Mouse (Mus musculus) stomach, embryonic 16.5 days (tissue): ENCODE measurements around the gene Adprhl2. TPM values are rescaled to one million over a fixed set of nuclear protein-coding genes. Genes with fewer than 3 reads are reported as not detected.

Experiments
- ATAC-seq: fragments of 200-750 bp; cut with Nextera tagmentation; 2 replicates; pipeline ENCODE4 v1.8.0; 2017; ENCODE audit warnings: moderate number of reproducible peaks, moderate TSS enrichment; ENCODE audit not compliant: insufficient read depth, low FRiP score
- H3K27ac ChIP-seq: fragments of 300-500 bp; sonication (generic); 2 replicates; pipeline ENCODE4 v1.5.1; 2014; ENCODE audit warnings: low read length
- H3K27me3 ChIP-seq: fragments of 300-500 bp; sonication (generic); 2 replicates; pipeline ENCODE4 v1.6.1; 2014; ENCODE audit warnings: low read length, control low read depth, mixed read lengths; ENCODE audit not compliant: control insufficient read depth, insufficient read depth
- H3K36me3 ChIP-seq: fragments of 300-500 bp; sonication (generic); 2 replicates; pipeline ENCODE4 v1.6.1; 2014; ENCODE audit warnings: low read length; ENCODE audit not compliant: control insufficient read depth, insufficient read depth
- H3K4me1 ChIP-seq: fragments of 300-500 bp; sonication (generic); 2 replicates; pipeline ENCODE4 v1.6.1; 2014; ENCODE audit warnings: low read length, control low read depth, mixed read lengths; ENCODE audit not compliant: control insufficient read depth, insufficient read depth
- H3K4me2 ChIP-seq: fragments of 300-500 bp; sonication (generic); 2 replicates; pipeline ENCODE4 v1.6.1; 2014; ENCODE audit warnings: low read depth, low read length, mixed read lengths
- H3K4me3 ChIP-seq: fragments of 300-500 bp; sonication (generic); replicated peaks from 2 replicates; pipeline ENCODE4 v1.5.1; 2014; ENCODE audit warnings: mild to moderate bottlenecking, low read length
- H3K9ac ChIP-seq: fragments of 300-500 bp; sonication (generic); 2 replicates; pipeline ENCODE4 v1.6.1; 2014; ENCODE audit warnings: low read length
- H3K9me3 ChIP-seq: fragments of 300-500 bp; sonication (generic); replicated peaks from 2 replicates; pipeline ENCODE4 v1.6.1; 2016; ENCODE audit warnings: low read length, control low read depth; ENCODE audit not compliant: control insufficient read depth
- WGBS: fragments of 180-500 bp; shearing (Covaris S2); extraction: QIAGEN DNeasy Blood & Tissue Kit; methylation state at CpG from one replicate; pipeline ENCODE4 v1.1.7; 2014; 5-methylcytosine and 5-hydroxymethylcytosine counted together
- polyA plus RNA-seq: library from polyadenylated mRNA; unstranded; fragments of >200 nt; fragmentation: Nextera tagmentation; extraction: Ambion mirVana; gene quantifications from 2 replicates; pipeline ENCODE4 v1.2.1, GENCODE M21; 2015

Gene Adprhl2
- polyA plus RNA-seq, 1 experiment from 2014 or later, result 55.6 TPM

DNA sequence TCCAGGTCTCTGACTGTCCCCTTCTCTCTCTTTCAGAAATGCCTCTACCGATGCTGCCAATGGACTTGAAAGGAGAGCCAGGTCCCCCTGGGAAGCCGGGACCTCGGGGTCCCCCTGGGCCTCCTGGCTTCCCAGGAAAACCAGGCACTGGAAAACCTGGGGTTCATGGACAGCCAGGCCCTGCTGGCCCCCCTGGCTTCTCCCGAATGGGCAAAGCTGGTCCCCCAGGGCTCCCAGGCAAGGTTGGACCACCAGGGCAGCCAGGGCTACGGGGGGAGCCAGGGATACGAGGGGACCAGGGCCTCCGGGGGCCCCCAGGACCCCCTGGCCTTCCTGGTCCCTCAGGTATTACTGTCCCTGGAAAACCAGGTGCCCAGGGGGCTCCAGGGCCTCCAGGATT, 11.2 kb downstream of the Adprhl2 start:
- no peaks in the 10 kb centered on the region for H3K36me3 ChIP-seq
- 75% methylated on average over 7 of the region's 7 CpGs for WGBS

GRCm38 (mm10) chr4:126309922-126310309, 11.6 kb downstream of the Adprhl2 start:
- Histone ChIP-seq H3K9ac (no peak overlapping the region), H3K4me3 (no peak overlapping the region), H3K27me3 (no peaks in the 10 kb centered on the region), H3K4me1 (peaks cover 5% of the 10 kb centered on the region), H3K36me3 (no peaks in the 10 kb centered on the region), H3K27ac (no peak overlapping the region), H3K9me3 (0 out of 2 replicates have a peak, but pooled peaks cover 5% of the 10 kb centered on the region), H3K4me2 (peak overlapping the region; percentile 32)
- WGBS, result 4% methylated on average over 7 of the region's 7 CpGs
- peak; percentile 54; the same call in 1 of the 2 replicates for ATAC-seq

More for the DNA sequence above, 11.2 kb downstream of the Adprhl2 start:
- 0 out of 2 replicates have a peak, but pooled peaks cover 5% of the 10 kb centered on the region for H3K9me3 ChIP-seq
- H3K4me2 ChIP-seq, result no peak overlapping the region
- no peak for ATAC-seq
- no peak overlapping the region for H3K27ac ChIP-seq
- H3K27me3 ChIP-seq, result no peaks in the 10 kb centered on the region
- no peak overlapping the region for H3K4me3 ChIP-seq
- no peak overlapping the region for H3K9ac ChIP-seq
- peaks cover 5% of the 10 kb centered on the region for H3K4me1 ChIP-seq

GRCm38 (mm10) chr4:126309211-126309921, 12.1 kb downstream of the Adprhl2 start:
- Histone ChIP-seq H3K9ac (no peak overlapping the region), H3K4me2 (peak overlapping the region; percentile 32), H3K9me3 (0 out of 2 replicates have a peak, but pooled peaks cover 5% of the 10 kb centered on the region), H3K27me3 (no peaks in the 10 kb centered on the region), H3K4me1 (peaks cover 5% of the 10 kb centered on the region), H3K4me3 (no peak overlapping the region), H3K36me3 (no peaks in the 10 kb centered on the region), H3K27ac (no peak overlapping the region)
- no peak; the same call in 1 of the 2 replicates for ATAC-seq
- 16% methylated on average over 20 of the region's 20 CpGs for WGBS

GRCm38 (mm10) chr4:126306827-126307226, 14.7 kb downstream of the Adprhl2 start:
- 17% methylated on average over 2 of the region's 2 CpGs for WGBS
- ATAC-seq, result no peak
- no peak overlapping the region for H3K4me3 ChIP-seq

GRCm38 (mm10) chr4:126306058-126306457, 15.4 kb downstream of the Adprhl2 start:
- H3K9ac ChIP-seq, result no peak overlapping the region
- H3K4me1 ChIP-seq, result peaks cover 9% of the 10 kb centered on the region
- no peak for ATAC-seq
- WGBS, result 86% methylated on average over 6 of the region's 6 CpGs
- H3K36me3 ChIP-seq, result no peaks in the 10 kb centered on the region
- no peak overlapping the region for H3K4me2 ChIP-seq
- H3K9me3 ChIP-seq, result 0 out of 2 replicates have a peak, but pooled peaks cover 5% of the 10 kb centered on the region
- no peak overlapping the region for H3K4me3 ChIP-seq
- peaks cover 9% of the 10 kb centered on the region for H3K27me3 ChIP-seq
- no peak overlapping the region for H3K27ac ChIP-seq

More at GRCm38 (mm10) chr4:126306827-126307226, 14.7 kb downstream of the Adprhl2 start:
- Histone ChIP-seq H3K4me1 (peaks cover 5% of the 10 kb centered on the region), H3K27ac (no peak overlapping the region), H3K9ac (no peak overlapping the region), H3K4me2 (no peak overlapping the region), H3K36me3 (no peaks in the 10 kb centered on the region), H3K27me3 (peaks cover 5% of the 10 kb centered on the region; the same call in 1 of the 2 replicates), H3K9me3 (0 out of 2 replicates have a peak, but pooled peaks cover 5% of the 10 kb centered on the region)

DNA sequence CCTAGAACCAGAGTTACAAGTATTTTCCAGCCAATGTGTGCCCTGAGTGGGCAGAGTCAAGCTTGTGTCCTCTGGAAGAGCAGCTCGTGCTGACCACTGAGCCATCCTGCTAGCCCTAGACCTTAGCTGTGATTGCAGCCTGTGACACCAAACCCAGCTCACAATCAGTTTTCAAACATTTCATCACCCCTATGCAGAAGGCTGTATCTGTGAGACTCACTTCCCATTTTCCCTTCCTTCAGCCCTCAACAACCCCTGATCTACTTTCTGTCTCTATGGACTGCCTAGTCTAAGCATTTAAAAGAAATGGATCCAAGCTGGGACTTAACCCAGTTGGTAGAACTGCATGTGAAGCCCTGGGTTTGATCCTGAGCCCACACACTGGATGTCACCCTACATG, 16.1 kb downstream of the Adprhl2 start:
- H3K27me3 ChIP-seq, result peaks cover 15% of the 10 kb centered on the region
- no peak overlapping the region for H3K9ac ChIP-seq
- 0 out of 2 replicates have a peak, but pooled peaks cover 5% of the 10 kb centered on the region for H3K9me3 ChIP-seq
- no peaks in the 10 kb centered on the region for H3K36me3 ChIP-seq
- 86% methylated on average over 1 of the region's 1 CpGs for WGBS
- no peak overlapping the region for H3K4me2 ChIP-seq
- peaks cover 16% of the 10 kb centered on the region for H3K4me1 ChIP-seq
- no peak overlapping the region for H3K4me3 ChIP-seq
- ATAC-seq, result no peak
- no peak overlapping the region for H3K27ac ChIP-seq

GRCm38 (mm10) chr4:126303877-126304276, 17.6 kb downstream of the Adprhl2 start:
- H3K27ac ChIP-seq, result no peak overlapping the region
- no peaks in the 10 kb centered on the region for H3K36me3 ChIP-seq
- 62% methylated on average over 4 of the region's 4 CpGs for WGBS
- 0 out of 2 replicates have a peak, but pooled peaks cover 5% of the 10 kb centered on the region for H3K9me3 ChIP-seq
- H3K4me3 ChIP-seq, result no peak overlapping the region
- H3K27me3 ChIP-seq, result peaks cover 21% of the 10 kb centered on the region
- ATAC-seq, result no peak
- no peak overlapping the region for H3K9ac ChIP-seq
- no peak overlapping the region for H3K4me2 ChIP-seq
- peaks cover 11% of the 10 kb centered on the region for H3K4me1 ChIP-seq

DNA sequence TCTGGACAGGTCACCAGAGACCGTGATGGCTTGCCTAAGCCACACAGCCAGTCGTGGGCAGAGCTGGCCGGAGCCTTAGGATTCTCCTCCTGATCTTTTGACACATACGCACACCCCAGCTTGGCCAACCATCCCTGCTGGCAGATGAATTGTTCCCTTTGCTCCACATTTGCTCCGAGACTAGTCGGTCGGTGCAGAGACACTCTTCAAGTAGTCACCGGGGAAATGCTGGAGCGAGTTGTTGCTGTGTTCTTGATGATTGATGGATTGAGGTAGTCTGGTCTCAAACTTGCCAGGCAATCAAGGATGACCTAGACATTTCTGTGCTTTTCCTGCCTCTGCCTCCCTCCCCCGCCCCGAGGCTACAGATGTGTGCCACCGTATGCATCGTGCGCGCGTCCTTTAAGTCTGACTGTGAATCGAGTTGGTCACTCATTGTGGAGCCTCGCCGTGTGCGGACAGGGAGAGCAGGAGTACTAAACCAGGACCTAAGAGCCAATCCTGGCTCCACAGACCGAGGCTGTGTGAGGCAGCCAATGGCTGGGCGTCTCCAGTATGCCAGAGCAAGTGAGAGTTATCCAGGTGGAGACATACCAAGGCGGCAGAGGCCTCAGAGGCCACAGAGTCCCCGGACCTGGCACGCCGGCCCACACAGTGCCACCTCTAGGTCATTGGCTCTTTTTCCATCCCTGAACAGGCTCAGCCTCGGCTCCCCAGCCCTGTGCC, 19.8 kb downstream of the Adprhl2 start:
- H3K9ac ChIP-seq, result peak overlapping the region; percentile 54; the same call in 1 of the 2 replicates
- H3K27ac ChIP-seq, result no peak overlapping the region
- ATAC-seq, result no peak
- peak overlapping the region; percentile 70 for H3K4me2 ChIP-seq
- H3K9me3 ChIP-seq, result 0 out of 2 replicates have a peak, but pooled peaks cover 5% of the 10 kb centered on the region
- peaks cover 18% of the 10 kb centered on the region for H3K4me1 ChIP-seq
- no peaks in the 10 kb centered on the region for H3K36me3 ChIP-seq
- peaks cover 21% of the 10 kb centered on the region for H3K27me3 ChIP-seq
- WGBS, result 22% methylated on average over 27 of the region's 27 CpGs
- peak overlapping the region; percentile 45 for H3K4me3 ChIP-seq
